Mouse (Mus musculus) neural tube, embryonic 14.5 days (tissue): ENCODE data around the gene March1. TPM values are rescaled to one million over a fixed set of nuclear protein-coding genes. Genes with fewer than 3 reads are reported as not detected.

Experiments
- ATAC-seq: fragments of 200-750 bp; cut with Nextera tagmentation; 2 replicates; pipeline ENCODE4 v1.8.0; 2017; ENCODE audit warnings: low read depth, mild to moderate bottlenecking, moderate TSS enrichment, moderate library complexity
- H3K27ac ChIP-seq: fragments of 300-500 bp; sonication (generic); 2 replicates; pipeline ENCODE4 v1.5.1; 2014; ENCODE audit warnings: low read depth, mild to moderate bottlenecking, control low read depth, low read length, moderate library complexity, mixed read lengths
- H3K27me3 ChIP-seq: fragments of 300-500 bp; sonication (generic); 2 replicates; pipeline ENCODE4 v1.6.1; 2014; ENCODE audit warnings: low read length; ENCODE audit not compliant: control insufficient read depth, insufficient read depth
- H3K36me3 ChIP-seq: fragments of 300-500 bp; sonication (generic); 2 replicates; pipeline ENCODE4 v1.6.1; 2014; ENCODE audit warnings: low read length, mixed read lengths; ENCODE audit not compliant: control insufficient read depth, insufficient read depth
- H3K4me1 ChIP-seq: fragments of 300-500 bp; sonication (generic); 2 replicates; pipeline ENCODE4 v1.6.1; 2014; ENCODE audit warnings: low read length; ENCODE audit not compliant: control insufficient read depth, insufficient read depth
- H3K4me2 ChIP-seq: fragments of 300-500 bp; sonication (generic); 2 replicates; pipeline ENCODE4 v1.6.1; 2014; ENCODE audit warnings: mild to moderate bottlenecking, low read depth, low read length, control low read depth
- H3K4me3 ChIP-seq: fragments of 300-500 bp; sonication (generic); 2 replicates; pipeline ENCODE4 v1.5.1; 2014; ENCODE audit warnings: low read depth, low read length, control low read depth, mixed read lengths
- H3K9ac ChIP-seq: fragments of 300-500 bp; sonication (generic); replicated peaks from 2 replicates; pipeline ENCODE4 v1.6.1; 2014; ENCODE audit warnings: low read depth, mild to moderate bottlenecking, control low read depth, low read length, mixed read lengths
- H3K9me3 ChIP-seq: fragments of 300-500 bp; sonication (generic); 2 replicates; pipeline ENCODE4 v1.6.1; 2016; ENCODE audit warnings: low read length; ENCODE audit not compliant: control insufficient read depth
- polyA plus RNA-seq: library from polyadenylated mRNA; unstranded; fragments of >200 nt; fragmentation: Nextera tagmentation; extraction: Ambion mirVana; gene quantifications from 2 replicates; pipeline ENCODE4 v1.2.1, GENCODE M21; 2014

Gene March1
- polyA plus RNA-seq, 1 experiment from 2014 or later: 65.8 TPM

DNA sequence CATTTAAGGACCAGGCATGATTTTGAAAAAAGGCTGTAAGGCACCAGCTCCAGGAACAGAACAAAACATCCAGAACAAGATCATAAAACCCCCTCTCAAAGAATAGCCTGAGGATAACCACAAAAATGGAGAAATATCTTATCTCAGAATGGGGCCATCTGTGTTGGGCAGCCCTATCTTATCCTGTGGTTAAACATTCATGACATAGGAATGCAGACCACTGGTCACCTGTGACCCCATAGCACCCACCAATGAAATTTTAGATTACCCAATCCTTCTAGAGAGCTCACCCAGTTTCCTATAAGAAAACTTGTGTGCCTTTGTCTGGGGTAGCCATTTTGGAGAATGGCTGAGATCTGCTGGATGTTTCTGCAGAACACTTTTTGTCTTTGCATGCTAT, 902.9 kb downstream of the March1 start:
- no peak overlapping the region for H3K9ac ChIP-seq
- H3K9me3 ChIP-seq: no peaks in the 10 kb centered on the region
- H3K4me3 ChIP-seq: no peak overlapping the region
- H3K36me3 ChIP-seq: no peaks in the 10 kb centered on the region
- ATAC-seq: no peak
- H3K4me1 ChIP-seq: no peaks in the 10 kb centered on the region
- H3K4me2 ChIP-seq: no peak overlapping the region
- H3K27ac ChIP-seq: no peak overlapping the region
- H3K27me3 ChIP-seq: no peaks in the 10 kb centered on the region
